Mouse (Mus musculus) embryonic fibroblast, embryonic 13.5 days (primary cell): ENCODE measurements around the gene Sox30.

ENCODE experiments used
- CTCF ChIP-seq: IDR thresholded peaks from 2 replicates; pipeline ENCODE4 v1.5.1; 2011; ENCODE audit warnings: mild to moderate bottlenecking, control low read depth, low read length, moderate library complexity, borderline replicate concordance; ENCODE audit not compliant: insufficient read depth
- POLR2A ChIP-seq: IDR thresholded peaks from 2 replicates; pipeline ENCODE4 v1.6.1; 2011; ENCODE audit warnings: low read depth, mild to moderate bottlenecking, control low read depth, low read length, moderate library complexity

DNA sequence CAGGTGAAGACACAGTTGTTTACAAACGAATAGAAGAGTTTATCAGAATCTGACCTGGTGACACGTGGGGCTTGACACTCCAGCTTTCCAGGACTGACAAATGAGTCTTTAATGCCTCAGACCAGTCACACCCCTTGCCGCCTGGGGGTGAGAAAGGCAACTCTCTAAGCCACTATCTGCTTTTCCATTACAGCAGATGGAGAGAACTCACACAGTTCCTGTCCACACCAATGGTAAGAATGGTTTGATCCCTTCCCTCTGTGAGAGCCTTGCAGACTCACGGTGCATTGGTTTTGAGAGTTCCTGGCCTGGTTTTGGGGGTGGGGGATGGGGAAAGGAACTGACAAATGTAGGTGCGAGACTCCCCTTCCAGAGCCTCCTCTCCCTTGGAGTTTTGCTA lies 74.2 kb downstream of the Sox30 start:
- TF ChIP-seq POLR2A (no peak), CTCF (no peak)
